Mouse (Mus musculus) CH12.LX (cell line): Measurements from ENCODE around the gene Pdcd1lg2. TPM values are rescaled to one million over a fixed set of nuclear protein-coding genes. Genes with fewer than 3 reads are reported as not detected.

Experiments
- DNase-seq: peaks from one replicate; pipeline ENCODE4 v3.0.0-alpha.2; 2013; ENCODE audit errors: extremely low read depth
- H3K27ac ChIP-seq: 2 replicates; pipeline ENCODE4 v1.5.1; 2012; ENCODE audit warnings: low read depth, mild to moderate bottlenecking, control low read depth, moderate library complexity; ENCODE audit not compliant: insufficient read depth
- H3K27me3 ChIP-seq: replicated peaks from 2 replicates; pipeline ENCODE3; 2012; ENCODE audit warnings: inconsistent platforms
- H3K36me3 ChIP-seq, 2 experiments: replicated peaks in 1 of 2; 2 replicates each; pipeline versions ENCODE3 to v1.6.1; 2012; ENCODE audit warnings: inconsistent platforms in 1 of 2, low read length in 1 of 2, mild to moderate bottlenecking in 1 of 2, mixed read lengths in 1 of 2, moderate library complexity in 1 of 2; ENCODE audit not compliant: control insufficient read depth in 1 of 2, insufficient read depth in 1 of 2
- H3K4me1 ChIP-seq, 2 experiments: 2 replicates each; pipeline ENCODE4 v1.6.1; 2012; ENCODE audit warnings: inconsistent platforms in 1 of 2, moderate library complexity in 1 of 2; ENCODE audit not compliant: insufficient read depth in 2 of 2, control insufficient read depth in 1 of 2
- H3K4me2 ChIP-seq: 2 replicates; pipeline ENCODE4 v1.6.1; 2012; ENCODE audit warnings: low read depth, mild to moderate bottlenecking, control low read depth; ENCODE audit not compliant: poor library complexity, insufficient read depth, severe bottlenecking
- H3K4me3 ChIP-seq, 3 experiments: fragments of 150-350 bp in 1 of 3; sonication (generic) in 1 of 3; replicated peaks in 1 of 3; 2 replicates each; pipeline versions ENCODE3 to v1.5.1; 2011 to 2012; ENCODE audit warnings: low read depth in 2 of 3, low read length in 2 of 3, mild to moderate bottlenecking in 2 of 3, moderate library complexity in 2 of 3, control low read depth in 1 of 3, improper control_type of control experiment in 1 of 3, inconsistent platforms in 1 of 3, mixed read lengths in 1 of 3; ENCODE audit not compliant: poor library complexity in 1 of 3
- H3K79me2 ChIP-seq: replicated peaks from 2 replicates; pipeline ENCODE4 v1.6.1; 2012; ENCODE audit warnings: mild to moderate bottlenecking, moderate library complexity; ENCODE audit not compliant: control insufficient read depth, poor library complexity, insufficient read depth, severe bottlenecking; ENCODE audit errors: extremely low read depth
- H3K9ac ChIP-seq: 2 replicates; pipeline ENCODE4 v1.6.1; 2012; ENCODE audit warnings: low read depth, mild to moderate bottlenecking, control low read depth, moderate library complexity; ENCODE audit not compliant: insufficient read depth
- H3K9me3 ChIP-seq: replicated peaks from 2 replicates; pipeline ENCODE3; 2012; ENCODE audit warnings: low read length, inconsistent platforms, mixed read lengths
- BHLHE40 ChIP-seq: IDR thresholded peaks from 2 replicates; pipeline ENCODE4 v1.6.1; 2011; ENCODE audit warnings: mild to moderate bottlenecking, low read depth, low read length, improper control_type of control experiment
- CTCF ChIP-seq, 2 experiments: IDR thresholded peaks in 1 of 2; conservative IDR thresholded peaks in 1 of 2; 2 replicates each; pipeline ENCODE4 v1.5.1; 2011 to 2012; ENCODE audit warnings: low read depth in 2 of 2, low read length in 2 of 2, improper control_type of control experiment in 1 of 2, inconsistent platforms in 1 of 2, mild to moderate bottlenecking in 1 of 2, moderate library complexity in 1 of 2
- ELF1 ChIP-seq: IDR thresholded peaks from 2 replicates; pipeline ENCODE4 v1.6.1; 2014; ENCODE audit warnings: low read depth, mild to moderate bottlenecking, inconsistent platforms, low read length, improper control_type of control experiment
- ETS1 ChIP-seq: conservative IDR thresholded peaks from 2 replicates; pipeline ENCODE4 v1.6.1; 2012; ENCODE audit warnings: low read depth, mild to moderate bottlenecking, inconsistent platforms, low read length, improper control_type of control experiment, moderate library complexity
- GABPA ChIP-seq: IDR thresholded peaks from 2 replicates; pipeline ENCODE4 v1.6.1; 2012; ENCODE audit warnings: low read depth, low read length, improper control_type of control experiment, inconsistent platforms; ENCODE audit not compliant: insufficient replicate concordance
- IRF4 ChIP-seq: IDR thresholded peaks from 2 replicates; pipeline ENCODE4 v1.6.1; 2014; ENCODE audit warnings: low read depth, mild to moderate bottlenecking, inconsistent platforms, low read length, improper control_type of control experiment
- MAX ChIP-seq: IDR thresholded peaks from 2 replicates; pipeline ENCODE4 v1.6.1; 2011; ENCODE audit warnings: low read length, improper control_type of control experiment
- MYC ChIP-seq: IDR thresholded peaks from 2 replicates; pipeline ENCODE4 v1.6.1; 2011; ENCODE audit warnings: low read depth, mild to moderate bottlenecking, improper control_type of control experiment, low read length
- NELFE ChIP-seq: IDR thresholded peaks from 2 replicates; pipeline ENCODE4 v1.6.1; 2011; ENCODE audit warnings: low read depth, low read length, improper control_type of control experiment
- NRF1 ChIP-seq: IDR thresholded peaks from 2 replicates; pipeline ENCODE4 v1.6.1; 2014; ENCODE audit warnings: low read depth, mild to moderate bottlenecking, inconsistent platforms, low read length, improper control_type of control experiment, moderate library complexity
- POLR2A ChIP-seq: IDR thresholded peaks from 2 replicates; pipeline ENCODE4 v1.6.1; 2011; ENCODE audit warnings: low read depth, mild to moderate bottlenecking, improper control_type of control experiment, low read length
- POLR2AphosphoS2 ChIP-seq: IDR thresholded peaks from 2 replicates; pipeline ENCODE4 v1.6.1; 2011; ENCODE audit warnings: low read depth, low read length, improper control_type of control experiment
- RAD21 ChIP-seq: IDR thresholded peaks from 2 replicates; pipeline ENCODE4 v1.6.1; 2011; ENCODE audit warnings: low read depth, mild to moderate bottlenecking, low read length, improper control_type of control experiment, moderate library complexity
- SMC3 ChIP-seq: IDR thresholded peaks from 2 replicates; pipeline ENCODE4 v1.6.1; 2011; ENCODE audit warnings: low read depth, low read length, improper control_type of control experiment
- USF1 ChIP-seq: IDR thresholded peaks from 2 replicates; pipeline ENCODE4 v1.6.1; 2014; ENCODE audit warnings: low read depth, mild to moderate bottlenecking, inconsistent platforms, low read length, improper control_type of control experiment
- USF2 ChIP-seq: conservative IDR thresholded peaks from 2 replicates; pipeline ENCODE4 v1.6.1; 2011; ENCODE audit warnings: low read depth, low read length, improper control_type of control experiment
- ZKSCAN1 ChIP-seq: IDR thresholded peaks from 2 replicates; pipeline ENCODE4 v1.6.1; 2012; ENCODE audit warnings: low read depth, inconsistent platforms, low read length, improper control_type of control experiment, borderline replicate concordance
- dilution Hi-C: fragments of 300-500 bp; cut with MboI; formaldehyde crosslinking; loops from 2 replicates; pipeline ENCODE4 v1.14.3; 2020; ENCODE audit warnings: low sequenced_read_pairs; ENCODE audit not compliant: extremely low pct_unique_long_range_greater_than_20kb, extremely low pct_ligation_motif_present
- in situ Hi-C: fragments of 300-500 bp; cut with MboI; formaldehyde crosslinking; loops from 3 replicates; pipeline ENCODE4 v1.14.3; 2019; ENCODE audit warnings: low sequenced_read_pairs, low pct_ligation_motif_present, low pct_unique_long_range_greater_than_20kb, mixed read lengths
- polyA plus RNA-seq: library from polyadenylated mRNA; unstranded; fragments of >175 nt; gene quantifications from 2 replicates; pipeline ENCODE4 v1.2.1, GENCODE M21; 2012; ENCODE audit warnings: low read depth; ENCODE audit not compliant: insufficient read length
- total RNA-seq, 2 experiments: library from RNA; depleted of rRNA; stranded (reverse); fragments of 300-350 nt in 1 of 2; fragments of >200 nt in 1 of 2; gene quantifications; 2 replicates each; pipeline ENCODE4 v1.2.3; 2012 to 2014

Pdcd1lg2 gene
- total and polyA plus RNA-seq, 3 experiments = 1.4 to 5.5 (median 1.7) TPM

DNA sequence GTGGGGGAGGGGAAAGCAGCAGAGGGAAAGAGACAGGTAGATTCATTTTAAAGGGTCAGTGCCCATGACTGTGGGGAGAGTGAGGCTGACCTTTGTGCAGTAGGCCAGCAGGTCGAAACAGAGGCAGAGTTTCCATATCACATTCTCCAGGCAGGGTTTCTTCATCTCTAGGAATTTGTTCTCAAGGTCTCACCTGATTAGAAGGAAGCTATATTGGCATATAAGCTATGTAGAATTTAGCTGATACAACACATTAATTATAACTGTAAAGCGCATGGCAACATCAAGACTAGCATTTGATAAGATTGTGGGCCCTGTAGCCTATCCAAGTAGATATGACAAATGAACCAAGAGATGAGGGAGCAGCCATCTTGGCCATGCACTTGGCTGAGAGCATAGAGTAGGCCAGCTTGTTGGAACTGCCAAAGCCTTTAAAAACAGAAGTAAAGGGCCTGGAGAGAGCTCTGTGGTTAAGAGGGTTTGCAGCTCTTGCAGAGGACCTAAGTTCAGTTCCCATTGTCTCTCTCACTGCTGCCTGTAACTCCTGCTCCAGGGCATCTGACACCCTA, 59.1 kb downstream of the Pdcd1lg2 start:
- DNase-seq = no peak
- Histone ChIP-seq H3K9ac (no peak overlapping the region), H3K4me1 (peaks cover 0 to 34% of the 10 kb centered on the region in 2 experiments; a peak in 2 of 4 replicates), H3K4me3 (no peak overlapping the region), H3K27me3 (no peaks in the 10 kb centered on the region), H3K9me3 (no peaks in the 10 kb centered on the region), H3K27ac (no peak overlapping the region), H3K79me2 (no peaks in the 10 kb centered on the region), H3K36me3 (peaks cover 0 to 14% of the 10 kb centered on the region in 2 experiments), H3K4me2 (no peak overlapping the region)
- in situ Hi-C loops (no loop called here), dilution Hi-C loops (no loop called here)
- TF ChIP-seq BHLHE40 = no peak
- TF ChIP-seq ELF1 = no peak
- TF ChIP-seq CTCF (conservative IDR thresholded peaks at IDR 0.05 in 1 of 2, IDR thresholded peaks at IDR 0.05 in 1 of 2; ENCODE audit: low read depth in 2 of 2, low read length in 2 of 2) = no peak
- no peak for TF ChIP-seq NELFE
- no peak for TF ChIP-seq USF2
- TF ChIP-seq RAD21 = no peak
- TF ChIP-seq MAX = no peak
- no peak for TF ChIP-seq POLR2A
- TF ChIP-seq GABPA = no peak
- TF ChIP-seq IRF4 = no peak
- no peak for TF ChIP-seq MYC
- TF ChIP-seq ETS1 = no peak
- no peak for TF ChIP-seq POLR2AphosphoS2
- TF ChIP-seq USF1 = no peak
- TF ChIP-seq SMC3 = no peak

DNA sequence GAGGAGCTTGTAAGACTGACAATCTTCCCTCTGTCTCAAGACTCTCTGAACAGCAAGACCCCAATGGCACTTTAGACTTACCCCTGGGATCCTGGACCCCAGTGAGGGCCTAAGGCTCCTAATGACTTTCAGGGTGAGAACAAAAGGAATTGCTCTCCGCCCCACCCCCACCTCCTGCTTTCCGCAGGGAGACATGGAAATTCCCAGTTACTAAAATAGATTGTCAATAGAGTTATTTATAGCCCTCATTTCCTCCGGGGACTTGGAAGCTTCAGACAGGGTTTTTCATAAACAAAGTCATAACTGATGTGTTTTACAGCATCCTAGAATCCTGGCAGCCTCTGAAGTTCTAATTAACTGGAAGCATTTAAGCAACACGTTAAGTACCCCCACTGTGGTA, 59.9 kb downstream of the Pdcd1lg2 start:
- dilution Hi-C loops (no loop called here), in situ Hi-C loops (no loop called here)
- no peak for TF ChIP-seq ZKSCAN1
- no peak for TF ChIP-seq NRF1
- TF ChIP-seq MAX = no peak
- Histone ChIP-seq H3K27me3 (no peaks in the 10 kb centered on the region), H3K36me3 (peaks cover 0 to 11% of the 10 kb centered on the region in 2 experiments), H3K9me3 (no peaks in the 10 kb centered on the region), H3K9ac (no peak overlapping the region), H3K4me1 (peaks cover 0 to 43% of the 10 kb centered on the region in 2 experiments; a peak in 2 of 4 replicates), H3K4me3 (no peak overlapping the region), H3K4me2 (no peak overlapping the region), H3K27ac (no peak overlapping the region), H3K79me2 (no peaks in the 10 kb centered on the region)
- DNase-seq = no peak
